Mouse (Mus musculus) adipocyte (in vitro differentiated cells): ENCODE data around the gene Plekhh2.

Experiments used
- DNase-seq: peaks from one replicate; pipeline ENCODE4 v3.0.0-alpha.2; 2016; ENCODE audit warnings: low spot score

The Plekhh2 gene

DNA sequence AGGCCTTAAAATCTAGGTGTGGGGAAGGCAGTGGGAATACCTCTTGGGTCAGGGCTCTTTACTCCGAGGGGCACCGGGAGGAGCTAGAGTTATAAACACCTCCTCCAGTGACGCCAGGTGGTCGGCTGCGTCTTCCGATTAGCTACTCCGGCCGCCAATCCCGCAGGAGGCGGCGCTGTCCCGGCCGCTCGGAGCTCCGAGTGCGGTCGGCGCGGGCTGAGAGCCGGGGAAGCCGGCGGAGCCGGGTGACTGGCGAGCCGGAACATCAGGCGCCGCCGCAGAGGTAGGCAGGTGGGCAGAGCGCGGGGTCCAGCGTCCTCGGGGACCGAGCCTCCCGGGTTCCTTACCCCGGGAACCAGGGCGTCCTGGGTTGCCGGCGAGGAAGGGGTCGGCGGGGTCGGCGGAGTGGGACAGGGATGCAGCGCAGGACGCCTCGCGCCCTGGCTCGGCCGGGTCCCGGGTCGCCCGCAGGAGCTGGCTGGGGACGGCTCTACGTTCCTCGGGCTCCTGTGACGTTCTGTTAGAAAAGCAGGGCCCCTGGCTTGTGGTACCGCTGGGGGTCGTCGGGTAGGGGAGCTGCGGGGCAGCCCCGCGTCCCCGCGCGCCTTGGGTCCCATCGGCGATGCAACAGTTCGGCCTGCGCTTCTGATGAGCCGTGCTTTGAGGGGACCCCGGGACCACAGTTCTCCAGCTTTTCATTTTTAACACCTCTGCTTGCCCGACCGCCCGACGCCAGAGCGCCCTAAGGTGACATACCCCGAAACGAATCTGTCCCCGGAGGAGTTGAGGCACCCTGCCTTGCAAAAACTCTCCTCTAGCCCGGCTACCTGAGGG, at the start of gene Plekhh2:
Gene Plekhh2 (plus strand): TSS at position 214 of the 834 bp plus-strand sequence.
- DNase-seq = peak; percentile 80

DNA sequence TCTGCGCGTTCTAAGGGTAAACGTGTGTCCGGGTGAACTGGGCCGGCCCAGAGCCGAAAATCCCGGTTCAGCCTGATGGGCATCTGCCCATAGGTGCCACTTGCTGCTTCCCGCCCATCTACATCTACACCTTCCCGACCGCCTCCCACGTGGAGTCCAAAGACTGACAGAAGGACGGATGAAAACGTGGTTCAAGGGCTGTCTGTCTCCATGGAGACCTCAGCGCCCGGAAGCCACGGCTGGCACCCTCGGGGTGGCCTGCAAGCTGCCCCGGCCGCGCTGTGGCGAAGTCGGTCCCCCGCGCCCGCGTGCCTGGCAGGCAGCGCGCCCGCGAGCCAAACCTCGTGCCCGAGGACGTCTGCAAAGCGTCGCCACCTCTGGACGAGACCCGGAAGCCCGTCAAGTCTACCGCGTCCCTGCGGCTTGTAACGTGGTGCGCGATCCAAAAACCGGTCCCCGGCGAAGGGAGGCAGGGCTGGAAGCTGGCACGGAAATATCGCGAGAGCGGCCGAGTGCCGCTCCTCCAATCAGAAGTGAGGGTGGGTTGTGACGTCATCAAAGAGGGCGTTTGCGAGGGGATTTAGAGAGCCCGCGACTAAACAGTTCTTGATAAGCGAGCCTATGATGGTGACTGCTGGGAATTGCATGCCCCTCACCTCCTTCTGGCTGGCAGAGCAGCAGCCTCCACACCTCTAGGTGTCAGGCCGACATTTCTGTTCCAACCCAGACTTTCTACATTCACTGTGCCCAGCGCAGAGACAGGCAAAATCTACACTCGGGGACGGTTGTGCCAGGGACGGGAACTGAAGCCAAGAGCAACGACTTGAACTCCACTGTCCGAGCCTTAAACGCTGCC, 45.7 kb upstream of the Plekhh2 start, which contains the start of gene Thada:
Gene Thada (minus strand): TSS at position 453 of the 856 bp plus-strand sequence.
- DNase-seq = peak; percentile 99

DNA sequence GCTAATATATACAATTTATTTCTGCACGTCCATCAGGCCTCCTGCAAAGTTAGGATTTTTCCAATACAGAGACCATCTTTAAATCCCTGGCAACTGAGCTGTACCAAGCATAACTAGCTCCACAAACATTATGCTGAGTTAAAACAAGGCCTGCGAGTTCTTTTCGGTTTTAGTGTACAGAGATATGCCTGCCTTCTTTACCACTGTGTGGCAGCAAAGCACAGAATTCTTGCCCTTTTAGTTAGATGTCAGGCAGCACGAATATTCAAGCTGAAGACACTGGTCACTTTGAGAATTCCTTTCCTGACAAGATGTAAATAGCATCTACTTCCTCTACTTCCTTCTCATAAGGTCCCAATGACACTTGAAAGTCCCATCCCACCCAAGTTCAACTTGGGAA, 37.4 kb upstream of the Plekhh2 start:
- peak; percentile 66 for DNase-seq

DNA sequence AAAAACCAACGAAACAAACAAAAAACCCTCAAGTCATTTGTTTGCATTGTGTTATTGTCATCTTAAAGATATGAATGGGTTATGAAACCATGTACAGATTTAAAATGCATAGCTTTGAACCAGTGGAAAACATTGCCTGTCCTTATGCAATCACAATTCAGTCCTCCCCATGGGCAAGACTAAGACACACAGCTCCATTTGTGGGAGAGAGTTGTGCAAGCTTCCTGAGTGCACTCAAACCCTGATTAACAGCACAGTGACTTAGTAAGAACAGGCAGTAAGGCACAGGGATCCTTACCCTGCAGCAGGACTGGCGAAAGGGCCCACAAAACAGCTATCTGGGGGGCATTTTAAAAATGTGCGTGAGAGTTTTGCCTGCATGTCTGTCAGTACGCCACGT, 34.5 kb upstream of the Plekhh2 start:
- DNase-seq = peak; percentile 48

DNA sequence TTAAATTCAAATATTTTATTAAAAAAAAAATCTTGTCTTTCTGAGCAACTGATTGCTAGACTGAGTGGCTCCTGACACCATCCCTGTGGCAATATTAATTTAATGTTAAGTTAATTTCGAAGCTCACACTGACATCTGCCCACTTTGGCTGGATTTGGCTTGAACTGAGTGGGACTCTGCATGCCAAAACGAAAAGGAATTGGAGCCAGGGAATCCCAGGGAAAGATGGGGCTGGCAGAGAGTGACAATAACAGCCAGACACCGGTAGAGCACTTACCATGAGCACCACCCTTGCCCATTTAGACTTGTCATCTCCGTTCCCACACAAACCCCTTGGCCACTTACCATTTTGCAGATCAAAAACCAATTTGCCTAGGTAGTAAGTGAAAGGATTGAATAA, 33.4 kb upstream of the Plekhh2 start:
- DNase-seq = no peak

DNA sequence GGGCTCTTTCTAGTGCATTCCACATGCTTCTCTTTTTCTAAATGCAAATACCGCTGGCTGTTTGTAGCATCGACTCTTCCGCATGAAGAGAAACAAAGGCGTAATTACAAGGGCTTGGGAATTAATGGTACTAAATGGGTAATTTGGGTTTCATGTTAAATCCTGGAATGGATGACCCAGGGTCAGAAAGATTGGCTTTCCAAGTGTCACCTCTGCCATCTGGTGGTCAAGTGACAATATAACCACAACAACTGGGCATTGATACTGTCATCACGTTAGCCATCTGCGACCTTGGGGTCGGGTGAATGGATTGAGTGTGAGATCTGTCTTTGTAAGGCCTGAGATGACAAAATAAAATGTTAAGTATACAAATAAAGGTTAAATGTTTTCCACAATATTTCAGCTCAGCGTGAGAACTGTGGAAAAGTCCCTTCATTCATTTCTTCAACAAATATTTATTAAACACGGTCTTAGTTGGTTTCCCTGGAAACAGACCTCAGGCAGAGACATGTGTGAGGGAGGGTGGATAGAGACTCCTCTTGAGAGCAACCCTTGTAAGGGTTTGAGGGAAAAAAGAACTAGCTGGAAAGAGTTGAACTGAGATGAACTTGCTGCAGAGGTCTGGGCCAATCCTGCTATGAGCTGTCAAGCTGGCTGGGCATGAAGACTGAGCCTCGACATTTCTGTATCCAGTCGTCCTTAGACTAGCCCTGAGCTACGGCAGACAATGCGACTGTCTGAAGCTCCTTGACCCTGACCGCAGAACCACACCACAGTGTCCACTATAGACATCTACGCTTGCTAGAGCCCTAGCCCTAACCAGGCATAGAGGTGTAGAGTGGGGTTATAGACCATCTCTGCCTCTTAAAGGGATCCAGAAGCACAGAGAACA, 31.0 kb upstream of the Plekhh2 start:
- peak; percentile 62 for DNase-seq

DNA sequence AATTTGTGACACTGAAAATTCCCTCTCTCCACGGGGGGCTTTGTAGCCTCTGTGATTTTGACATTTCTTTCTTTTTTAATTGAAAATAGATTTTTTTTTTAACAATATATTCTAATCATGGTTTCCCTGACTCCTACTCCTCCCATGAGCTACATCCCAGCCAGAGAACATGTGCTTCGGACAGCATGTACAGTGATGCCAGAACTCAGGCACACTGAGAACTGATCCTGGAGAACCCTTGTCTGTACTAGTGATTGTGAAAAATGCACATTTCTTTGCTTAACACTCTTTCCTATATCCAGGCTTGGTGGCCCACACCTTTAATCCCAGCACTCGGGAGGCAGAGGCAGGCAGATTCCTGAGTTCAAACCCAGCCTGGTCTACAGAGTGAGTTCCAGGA, 28.9 kb upstream of the Plekhh2 start:
- DNase-seq = no peak

DNA sequence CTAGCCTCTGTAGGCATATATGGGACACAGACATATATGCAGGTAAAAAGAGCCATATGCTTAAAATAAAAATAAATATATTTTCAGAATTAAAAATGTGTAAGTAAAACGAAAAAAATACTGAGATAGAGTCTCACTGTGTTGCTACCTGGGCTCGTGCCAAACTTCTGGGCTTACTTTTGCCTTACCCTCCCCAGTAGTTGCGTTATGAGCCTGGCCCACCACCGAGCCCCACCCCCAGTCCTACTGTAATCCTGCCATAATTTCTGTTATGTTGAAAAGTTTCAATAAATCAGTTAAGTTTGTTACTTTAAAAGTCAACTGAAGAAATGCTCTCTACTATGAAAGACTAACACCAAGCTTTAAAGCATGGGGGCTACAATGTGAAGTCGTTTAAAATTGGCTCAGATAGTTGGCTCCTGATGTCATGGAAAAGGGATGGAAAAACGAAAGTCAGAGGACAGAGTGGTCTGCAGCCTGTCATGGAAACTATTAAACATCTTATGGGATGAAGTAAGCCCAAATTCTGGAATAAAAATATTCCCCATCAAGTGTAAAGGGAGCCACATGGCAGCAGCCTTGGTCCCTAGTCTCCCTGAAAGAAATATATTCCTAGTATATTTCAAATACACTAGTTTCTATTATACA, 27.9 kb upstream of the Plekhh2 start:
- no peak for DNase-seq

DNA sequence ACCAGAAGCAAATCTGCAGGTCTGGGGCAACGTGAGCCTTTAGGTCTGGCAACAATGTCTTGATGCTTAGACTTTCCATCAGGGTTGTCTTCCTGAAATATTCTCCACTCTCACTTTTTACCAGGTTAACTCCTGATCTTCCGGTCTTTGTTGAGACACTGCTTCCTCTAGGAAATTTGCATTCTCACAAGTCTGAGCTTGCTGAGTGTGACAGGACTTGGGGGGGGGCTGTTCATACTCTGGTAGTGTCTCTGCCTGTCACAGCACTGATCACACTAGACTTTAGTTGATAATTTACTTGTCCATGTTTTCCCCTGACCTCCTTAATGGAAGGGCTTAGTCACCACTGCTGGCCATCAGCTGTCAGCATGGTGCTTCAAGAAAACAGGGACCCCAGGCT, 24.3 kb upstream of the Plekhh2 start:
- DNase-seq = no peak

DNA sequence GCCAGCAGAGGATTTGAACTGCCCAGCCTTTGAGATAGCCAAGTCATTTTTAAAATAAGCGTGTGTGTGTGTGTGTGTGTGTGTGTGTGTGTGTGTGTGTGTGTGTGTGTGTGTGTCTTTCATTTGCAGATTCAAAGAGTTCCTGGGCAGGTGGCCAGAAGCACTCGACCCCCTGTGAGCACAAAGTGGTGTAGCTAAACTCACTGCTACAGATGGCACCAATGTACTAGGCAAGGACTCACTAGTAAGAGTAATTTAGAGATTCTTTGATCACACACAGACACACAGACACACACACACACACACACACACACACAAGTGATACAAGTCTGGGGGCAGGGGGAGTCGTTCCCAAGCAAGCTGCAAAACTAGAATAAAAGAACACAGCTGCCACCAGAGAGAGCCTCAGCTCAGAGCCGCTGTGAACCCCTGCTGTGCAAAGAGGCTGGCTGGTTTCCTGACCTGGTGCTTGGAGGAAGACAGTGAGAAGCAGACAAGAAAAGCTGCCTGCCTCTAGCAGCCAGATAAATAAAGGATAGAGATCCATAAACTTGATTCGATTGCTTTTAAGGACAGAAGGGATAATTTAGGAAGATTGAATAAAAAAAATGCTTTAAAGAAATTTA, 19.3 kb upstream of the Plekhh2 start:
- DNase-seq = no peak

DNA sequence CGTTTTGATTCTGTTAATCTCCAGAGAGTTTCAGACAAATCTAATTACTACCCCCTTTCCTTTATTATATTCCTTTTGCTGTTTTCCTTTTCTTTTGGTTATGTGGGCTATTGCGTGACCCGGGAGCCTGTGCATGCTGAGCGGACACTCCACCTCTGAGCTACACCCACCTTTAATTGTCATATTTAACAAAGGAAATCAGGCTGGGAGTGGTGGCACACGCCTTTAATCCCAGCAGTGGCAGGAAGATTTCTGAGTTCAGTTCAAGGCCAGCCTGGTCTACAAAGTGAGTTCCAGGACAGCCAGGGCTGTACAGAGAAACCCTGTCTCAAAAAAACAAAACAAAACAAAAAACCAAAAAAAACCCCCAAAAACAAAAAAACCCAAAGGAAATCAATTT, 14.7 kb upstream of the Plekhh2 start:
- DNase-seq = no peak

DNA sequence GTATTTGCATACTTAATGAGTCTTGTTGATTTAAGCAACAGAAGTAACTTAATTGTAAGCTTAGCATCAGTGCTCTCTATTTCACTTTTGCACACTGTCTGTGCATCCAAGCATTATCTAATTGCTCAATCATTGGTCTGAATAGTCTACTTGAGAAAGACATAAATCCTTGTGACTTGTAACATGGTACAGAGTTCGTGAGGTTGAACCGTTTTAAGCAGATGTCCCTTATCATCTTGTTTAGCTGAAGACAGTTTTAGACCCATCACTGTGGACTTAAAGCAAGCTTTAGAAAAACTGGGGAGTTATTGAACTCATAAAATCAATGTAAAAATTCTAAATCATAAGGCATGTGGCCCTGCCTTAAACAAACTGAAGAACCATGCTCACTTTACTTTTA, 14.1 kb upstream of the Plekhh2 start:
- DNase-seq = no peak

DNA sequence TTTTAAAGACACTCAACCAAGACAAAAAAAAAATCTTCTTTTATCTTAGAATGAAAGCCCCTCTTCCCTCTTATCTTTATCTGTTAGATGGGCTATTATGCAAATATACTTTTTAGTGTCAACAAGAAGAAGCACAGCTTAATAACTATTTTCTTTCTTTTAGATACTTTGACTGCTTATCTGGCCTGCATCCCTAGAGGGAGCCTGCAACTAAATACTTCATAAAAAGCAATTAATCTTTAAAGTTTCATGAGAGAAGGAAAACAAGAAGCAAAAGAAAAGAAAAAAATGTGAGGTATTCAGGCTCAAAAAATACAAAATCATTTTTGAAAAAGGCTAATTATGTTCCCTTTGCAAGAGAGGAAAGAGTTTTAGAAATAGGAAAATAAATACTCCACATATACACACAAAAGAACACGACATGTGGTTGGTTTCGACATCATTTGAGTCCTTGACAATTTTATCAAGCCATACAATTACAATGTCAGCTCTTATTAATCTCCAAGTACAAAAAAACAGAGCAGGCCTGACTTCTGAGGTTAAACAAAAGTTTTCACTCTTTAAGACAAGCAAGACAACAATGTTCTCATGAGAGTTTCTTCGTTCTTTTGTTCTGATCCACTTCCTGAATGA, 13.6 kb upstream of the Plekhh2 start:
- DNase-seq = peak; percentile 40

DNA sequence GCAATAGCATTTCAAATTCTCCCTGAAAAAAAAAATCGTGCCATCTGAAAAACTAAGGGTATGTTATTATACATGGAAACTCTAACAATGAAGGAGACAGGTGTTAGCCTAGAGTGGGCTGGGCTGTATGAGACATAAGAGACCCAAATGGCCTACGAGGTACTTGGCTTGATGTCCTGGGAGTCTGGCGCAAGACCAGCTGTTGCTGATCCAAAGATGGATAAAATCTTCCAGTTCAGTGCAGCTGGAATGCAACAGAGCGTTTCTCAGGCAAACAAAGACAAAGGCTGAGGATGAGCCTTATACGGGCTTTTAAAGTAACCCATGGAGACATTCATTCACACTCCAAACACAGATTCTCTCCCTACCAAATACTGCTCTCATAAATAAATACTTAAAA, 13.1 kb upstream of the Plekhh2 start:
- DNase-seq = peak; percentile 64

DNA sequence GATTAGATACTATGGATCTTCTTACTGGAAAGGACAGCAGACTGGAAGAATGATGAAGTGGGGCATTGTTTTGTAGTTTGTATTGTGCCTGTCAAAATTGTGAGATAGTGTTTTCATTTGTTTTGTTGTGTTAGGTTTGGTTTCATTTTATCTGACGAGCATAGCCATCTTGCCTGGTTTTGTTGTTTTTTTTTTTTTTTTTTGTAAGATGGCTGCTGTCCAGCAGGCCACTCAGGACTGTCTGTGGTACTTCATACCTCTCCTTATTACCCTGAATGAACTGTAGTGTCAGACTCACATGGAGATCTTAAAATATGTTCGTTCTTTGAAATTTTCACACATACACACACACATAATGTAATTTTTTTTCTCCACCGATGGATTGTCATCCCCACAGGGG, 9.4 kb upstream of the Plekhh2 start:
- DNase-seq = no peak

DNA sequence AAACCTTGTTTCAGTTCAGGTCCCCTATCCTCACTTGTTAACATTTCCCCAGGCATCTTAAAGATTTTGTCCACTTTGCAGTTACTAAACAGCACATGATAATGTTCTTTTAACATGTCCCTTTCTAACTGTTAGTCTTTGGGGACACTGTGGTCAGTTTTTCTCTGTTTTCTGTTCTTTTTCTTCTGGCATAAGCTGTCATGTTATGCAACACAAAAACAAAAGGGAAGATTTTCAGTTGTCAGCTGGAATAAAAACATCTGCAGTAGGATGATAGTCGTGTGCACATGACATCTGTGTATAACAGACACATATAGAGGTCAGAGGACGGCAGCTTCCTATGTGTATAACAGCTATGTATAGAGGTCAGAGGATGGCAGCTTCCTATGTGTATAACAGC, 5.8 kb upstream of the Plekhh2 start:
- DNase-seq = peak; percentile 51

DNA sequence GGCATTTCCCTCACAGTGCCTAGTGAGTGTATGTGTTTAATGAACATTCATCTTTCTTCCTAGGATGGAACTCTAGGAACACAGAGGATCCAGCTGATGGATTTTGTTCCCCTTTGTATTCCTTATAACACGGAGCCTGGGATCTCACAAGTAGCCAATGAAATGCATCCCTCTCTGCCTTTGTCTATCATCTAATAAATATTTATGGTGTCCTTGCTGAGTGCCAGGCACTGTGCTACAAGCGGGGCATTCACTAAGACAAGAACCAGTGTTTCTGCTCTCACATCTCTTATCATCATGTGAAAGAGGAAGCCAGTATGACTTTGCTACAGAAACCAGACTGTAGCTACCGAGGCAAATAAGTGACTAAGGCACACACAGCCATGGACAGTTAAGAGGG, 3.0 kb upstream of the Plekhh2 start:
- DNase-seq = no peak

DNA sequence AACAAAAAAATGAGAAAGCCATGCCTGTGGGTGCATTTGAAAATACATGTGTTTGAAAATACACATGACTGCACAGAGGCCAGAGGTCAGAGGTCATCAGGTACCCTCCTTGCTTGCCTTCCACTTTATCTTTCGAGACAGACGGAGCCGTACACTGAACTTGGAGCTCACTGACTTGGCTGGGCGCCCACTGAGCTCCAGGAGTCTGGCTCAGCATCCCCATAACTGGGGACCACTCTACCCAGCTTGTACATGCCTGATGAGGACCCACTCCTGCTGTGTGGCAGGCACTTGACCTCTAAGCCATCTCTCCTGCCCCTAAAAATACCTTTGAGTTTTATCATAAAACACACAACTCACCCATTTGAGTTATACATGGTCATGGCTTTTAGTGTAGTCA, 2.5 kb upstream of the Plekhh2 start:
- no peak for DNase-seq

DNA sequence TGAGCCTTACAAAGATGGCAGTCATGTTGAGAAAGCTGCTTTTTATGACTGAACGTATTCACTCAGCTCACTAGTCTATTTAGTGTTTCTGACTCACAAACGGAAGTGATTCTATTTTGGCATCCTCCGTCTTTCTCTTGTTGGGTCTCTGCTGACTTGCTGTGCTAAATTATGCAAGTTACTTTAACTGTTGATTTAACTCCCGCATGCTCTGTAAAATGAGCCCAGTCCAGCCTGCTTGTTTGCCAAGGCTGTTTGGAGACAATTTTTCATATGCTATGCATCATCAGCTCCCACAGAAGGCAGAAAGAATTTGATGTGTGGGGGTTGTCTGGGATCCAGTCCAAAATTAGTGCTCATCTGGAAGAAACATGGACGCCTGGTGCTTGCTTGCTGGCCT, 1.3 kb upstream of the Plekhh2 start:
- DNase-seq = peak; percentile 92

DNA sequence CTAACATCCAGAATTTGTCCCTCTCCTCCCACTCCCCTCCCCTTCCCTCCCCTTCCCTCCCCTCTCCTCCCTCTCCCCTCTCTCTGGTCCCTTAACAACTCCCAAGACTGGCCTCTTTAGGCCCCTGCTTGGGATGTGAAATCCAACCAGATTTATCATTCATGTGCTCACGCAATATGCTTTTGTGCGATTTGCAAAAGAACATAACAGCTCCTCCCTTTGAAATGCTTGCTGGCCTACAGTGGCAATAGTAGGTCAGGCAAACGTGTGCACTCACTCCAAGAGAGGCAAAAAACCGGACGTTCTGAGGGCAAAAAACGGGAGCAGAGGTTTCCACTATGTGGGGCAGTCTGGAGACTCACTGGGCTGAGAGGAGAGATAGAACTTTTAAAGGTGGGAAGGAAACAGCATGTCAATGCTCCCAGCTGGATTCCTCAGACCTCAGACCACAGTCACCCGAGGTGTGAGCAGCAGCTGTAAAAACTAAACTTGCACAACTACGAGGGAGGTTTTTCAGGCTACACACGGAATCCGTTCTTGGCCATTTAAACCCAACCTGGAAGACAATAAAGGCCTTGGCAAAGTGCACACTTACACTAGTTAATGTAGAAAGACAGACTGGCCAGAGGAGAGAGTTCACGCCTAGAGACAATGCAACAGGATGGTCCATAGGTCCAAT, 595 bp upstream of the Plekhh2 start:
- DNase-seq = peak; percentile 77
